Mouse (Mus musculus): ENCODE data around the gene Nr4a3.

The Nr4a3 gene

DNA sequence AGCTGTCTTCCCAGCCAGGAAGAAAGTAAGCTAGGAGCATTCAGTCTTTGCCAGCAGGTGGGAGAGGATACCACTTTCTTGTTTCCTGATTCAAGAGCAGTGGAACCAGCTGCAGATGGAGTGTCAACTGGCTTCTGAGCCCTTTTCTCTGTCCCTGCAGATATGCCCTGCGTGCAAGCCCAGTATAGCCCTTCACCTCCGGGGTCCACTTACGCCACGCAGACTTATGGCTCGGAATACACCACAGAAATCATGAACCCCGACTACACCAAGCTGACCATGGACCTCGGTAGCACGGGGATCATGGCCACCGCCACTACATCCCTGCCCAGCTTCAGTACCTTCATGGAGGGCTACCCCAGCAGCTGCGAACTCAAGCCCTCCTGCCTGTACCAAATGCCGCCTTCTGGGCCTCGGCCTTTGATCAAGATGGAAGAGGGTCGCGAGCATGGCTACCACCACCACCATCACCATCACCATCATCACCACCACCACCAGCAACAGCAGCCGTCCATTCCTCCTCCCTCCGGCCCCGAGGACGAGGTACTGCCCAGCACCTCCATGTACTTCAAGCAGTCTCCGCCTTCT lies 6.2 kb downstream of the Nr4a3 start:
- DNase-seq, result no peak

DNA sequence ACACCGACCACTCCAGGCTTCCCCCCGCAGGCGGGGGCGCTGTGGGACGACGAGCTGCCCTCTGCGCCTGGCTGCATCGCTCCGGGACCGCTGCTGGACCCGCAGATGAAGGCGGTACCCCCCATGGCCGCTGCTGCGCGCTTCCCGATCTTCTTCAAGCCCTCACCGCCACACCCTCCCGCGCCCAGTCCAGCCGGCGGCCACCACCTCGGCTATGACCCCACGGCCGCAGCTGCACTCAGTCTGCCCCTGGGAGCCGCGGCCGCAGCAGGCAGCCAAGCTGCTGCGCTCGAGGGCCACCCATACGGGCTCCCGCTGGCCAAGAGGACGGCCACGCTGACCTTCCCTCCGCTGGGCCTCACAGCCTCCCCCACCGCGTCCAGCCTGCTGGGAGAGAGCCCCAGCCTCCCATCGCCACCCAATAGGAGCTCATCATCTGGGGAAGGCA lies 6.7 kb downstream of the Nr4a3 start:
- DNase-seq, result no peak

DNA sequence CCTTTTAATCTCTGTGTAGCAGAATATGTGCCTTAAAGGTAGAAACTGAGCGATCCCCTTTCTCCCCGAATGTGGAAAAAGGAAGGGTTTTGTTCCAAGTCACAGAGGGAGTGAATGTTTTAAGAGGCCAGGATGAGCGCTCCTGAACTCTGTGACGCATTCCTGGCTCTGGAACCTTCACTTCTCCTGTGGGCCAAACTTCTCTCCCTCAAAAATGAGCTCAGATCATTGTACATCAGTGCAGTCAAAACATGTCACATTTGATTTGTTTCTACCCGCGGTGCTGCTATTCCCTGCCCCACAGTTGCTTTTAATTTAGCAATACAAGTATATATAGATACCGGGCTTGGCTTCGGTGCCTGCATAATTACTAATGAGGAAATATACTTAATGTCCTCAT lies 16.8 kb downstream of the Nr4a3 start:
- no peak for DNase-seq

DNA sequence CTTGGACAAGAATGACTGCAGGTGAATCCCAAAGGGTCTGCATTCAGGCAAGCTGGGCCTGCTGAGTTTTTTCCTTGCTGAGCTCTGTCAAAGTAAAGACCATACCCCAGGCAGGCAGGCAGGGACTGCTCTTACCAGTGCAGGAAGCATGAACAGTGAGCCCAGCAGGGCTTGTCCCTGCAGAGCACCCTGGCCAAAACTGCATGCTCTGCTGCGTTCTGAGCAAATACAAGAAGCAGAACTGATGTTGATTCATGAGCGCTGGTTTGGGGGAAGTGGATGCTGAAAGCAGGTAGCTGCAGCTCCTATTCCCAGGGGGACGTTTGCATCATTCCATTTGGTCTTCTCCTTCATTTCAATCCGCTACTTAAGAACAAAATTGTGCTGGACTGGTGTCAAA lies 19.4 kb downstream of the Nr4a3 start:
- no peak for DNase-seq

DNA sequence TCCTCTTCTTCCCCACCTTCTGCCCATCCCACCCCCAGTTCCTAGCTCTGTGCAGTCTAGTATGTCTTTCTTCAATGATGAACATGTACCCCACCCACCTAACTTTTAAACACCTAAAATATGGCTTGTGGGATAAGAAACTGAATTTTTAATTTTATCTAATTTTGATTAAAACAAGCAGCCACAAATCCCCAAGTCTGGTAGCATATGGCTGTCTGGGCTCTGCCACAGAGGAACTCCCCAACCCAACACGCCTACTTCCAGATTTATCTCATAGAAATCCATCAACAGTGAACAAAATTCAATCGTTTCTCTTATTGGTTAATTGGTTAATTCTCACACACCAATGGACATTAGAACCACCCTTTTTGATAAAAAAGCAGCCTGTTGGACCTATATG lies 21.7 kb downstream of the Nr4a3 start:
- DNase-seq, result no peak

DNA sequence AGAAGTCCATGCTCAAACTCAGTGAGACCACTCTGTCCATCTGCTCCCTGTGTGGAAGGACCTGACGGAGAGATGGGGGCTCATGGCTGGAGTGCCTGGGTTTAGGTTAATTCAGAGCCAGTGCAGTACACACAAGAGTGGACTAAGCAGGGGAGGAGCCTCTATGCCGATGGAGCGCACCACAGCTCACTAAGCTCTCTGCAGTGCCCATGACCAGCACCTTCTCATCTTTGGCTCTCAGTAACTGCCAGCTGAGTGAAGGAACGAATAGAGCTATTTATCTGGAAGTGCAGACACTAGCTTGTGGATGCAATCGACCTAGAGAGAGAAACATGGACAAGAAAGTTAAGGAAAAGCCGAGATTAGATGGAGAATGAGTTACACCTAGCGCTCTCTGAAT lies 24.2 kb downstream of the Nr4a3 start:
- DNase-seq, result no peak

DNA sequence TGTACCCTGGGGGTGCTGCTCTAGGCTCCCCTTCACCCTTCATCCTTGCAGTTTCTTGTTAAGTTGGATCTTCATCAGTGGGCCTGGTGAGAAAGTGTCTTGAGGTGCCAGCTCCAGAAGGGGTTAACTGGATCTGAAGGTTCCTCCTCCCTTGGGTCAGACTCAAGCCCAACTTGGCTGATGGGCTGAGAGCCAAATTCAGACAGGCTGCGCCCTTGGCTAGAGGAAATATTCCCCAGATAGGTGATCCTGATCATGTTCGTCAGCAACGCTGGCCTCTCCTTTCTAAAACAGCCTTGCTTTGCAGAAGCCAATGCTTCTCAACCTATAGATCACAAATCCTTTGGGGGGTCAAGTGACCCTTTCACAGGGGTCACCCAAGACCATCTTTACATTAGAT lies 27.1 kb downstream of the Nr4a3 start:
- no peak for DNase-seq

DNA sequence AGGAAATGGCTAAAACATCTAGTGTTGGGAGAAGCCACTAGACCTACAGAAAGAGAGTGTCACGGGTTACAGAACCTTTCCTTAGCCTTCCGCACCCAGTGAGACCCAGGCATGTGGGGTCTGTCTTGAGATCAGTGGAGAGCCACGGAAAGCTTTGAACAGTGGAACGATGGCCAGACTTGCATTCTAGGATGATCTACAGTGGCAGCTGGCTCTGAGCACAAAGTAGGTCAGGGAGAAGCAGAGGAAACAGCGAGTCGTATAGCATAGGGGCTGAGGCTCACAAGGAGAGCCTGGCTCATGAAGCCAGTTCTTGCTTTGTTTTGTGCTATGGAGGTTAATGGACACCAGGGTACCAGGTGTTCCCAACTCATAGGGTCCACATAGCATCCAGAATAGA lies 28.4 kb downstream of the Nr4a3 start:
- DNase-seq, result no peak

DNA sequence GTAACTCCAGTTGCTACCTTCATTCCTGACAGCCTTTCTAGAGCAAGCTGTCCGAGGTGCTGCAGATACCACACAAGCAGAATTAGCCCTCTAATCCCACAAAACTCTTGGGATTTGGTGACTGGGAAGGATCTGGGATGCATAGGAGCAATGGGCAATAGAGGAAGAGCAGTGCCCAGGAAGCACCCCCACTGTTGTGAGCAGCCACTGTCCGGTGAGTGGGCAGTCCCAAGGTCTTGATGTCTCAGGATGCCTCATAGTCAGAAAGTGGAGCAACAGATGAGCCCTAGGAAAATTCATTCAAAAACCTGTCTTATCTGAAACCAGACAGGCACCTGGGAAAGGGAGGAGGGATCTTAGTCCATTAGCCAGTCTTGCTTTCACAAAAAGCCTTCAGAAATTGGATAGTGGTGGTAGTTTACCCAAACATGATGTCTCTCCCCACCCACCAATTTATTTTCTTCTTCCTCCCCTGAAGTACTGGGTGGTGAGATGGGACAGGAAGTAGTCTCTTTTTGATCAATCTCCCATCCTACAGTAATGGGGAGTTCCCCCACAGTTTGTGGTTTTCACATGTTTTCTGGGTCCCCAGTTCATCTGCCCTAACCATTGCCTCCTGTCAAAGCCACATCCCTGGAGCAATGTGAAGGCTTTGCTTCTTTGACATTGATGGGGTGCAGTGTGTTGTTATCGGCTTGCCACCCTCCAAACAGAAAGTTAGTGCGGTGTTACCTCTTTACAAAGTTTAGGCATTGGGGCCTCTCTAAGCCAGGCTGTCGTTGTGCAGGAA lies 29.7 kb downstream of the Nr4a3 start:
- DNase-seq, result no peak

DNA sequence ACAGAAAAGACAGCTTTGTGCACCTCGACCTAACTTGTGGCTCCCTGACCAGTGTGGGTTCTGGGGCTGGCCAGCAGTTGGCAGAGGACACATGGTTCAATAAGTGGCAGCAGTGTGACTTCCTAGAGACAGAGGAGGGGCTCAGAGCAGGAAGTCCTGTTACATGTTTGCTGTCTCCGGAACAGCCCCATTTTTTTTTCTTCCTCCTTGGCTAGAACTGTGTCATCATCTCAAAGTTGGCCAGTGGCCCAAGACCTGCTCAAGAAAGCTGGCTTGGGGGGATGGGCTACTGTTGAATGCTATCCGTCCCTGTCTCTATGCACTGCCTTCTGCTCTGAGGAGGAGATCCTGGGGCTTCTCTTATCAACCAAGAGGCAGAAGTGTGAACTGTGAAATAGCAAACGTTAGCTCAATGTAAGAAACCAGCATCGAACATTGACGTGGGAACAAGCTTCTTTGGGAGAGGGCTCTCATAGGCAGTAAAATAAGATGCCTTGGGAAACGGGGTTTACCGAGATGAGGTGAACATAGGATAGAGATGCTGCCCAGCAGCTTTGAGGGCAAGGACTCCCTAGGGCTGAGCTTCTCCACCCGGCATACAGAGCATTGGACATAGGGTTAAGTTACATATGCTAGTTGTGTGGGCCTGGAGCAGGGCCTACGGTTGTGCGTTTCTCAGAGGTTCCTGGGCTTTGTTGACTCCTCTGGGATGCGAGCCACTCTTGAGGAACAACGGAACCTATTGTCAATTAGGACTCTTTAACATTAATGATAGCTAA lies 31.9 kb downstream of the Nr4a3 start:
- DNase-seq, result peak; percentile 10

DNA sequence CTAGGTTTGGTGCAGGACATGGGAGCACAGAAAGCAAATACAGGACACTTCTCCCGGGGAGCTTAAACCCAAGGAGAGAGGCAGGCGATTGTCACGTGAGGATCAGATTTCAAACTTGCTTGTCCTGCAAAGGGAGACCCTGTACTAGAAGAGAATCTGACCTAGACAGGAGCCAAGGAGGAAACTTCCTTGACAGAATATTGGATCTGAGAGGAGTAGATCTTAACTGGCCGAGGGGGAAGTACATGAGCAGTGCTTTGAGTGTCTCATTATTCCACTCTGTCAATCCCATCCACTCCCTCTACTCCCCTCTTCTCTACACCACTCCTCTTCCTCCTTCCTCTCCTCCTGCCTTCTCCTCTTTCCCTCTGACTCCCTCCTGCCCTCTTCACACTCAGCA lies 33.3 kb downstream of the Nr4a3 start:
- DNase-seq, result no peak

DNA sequence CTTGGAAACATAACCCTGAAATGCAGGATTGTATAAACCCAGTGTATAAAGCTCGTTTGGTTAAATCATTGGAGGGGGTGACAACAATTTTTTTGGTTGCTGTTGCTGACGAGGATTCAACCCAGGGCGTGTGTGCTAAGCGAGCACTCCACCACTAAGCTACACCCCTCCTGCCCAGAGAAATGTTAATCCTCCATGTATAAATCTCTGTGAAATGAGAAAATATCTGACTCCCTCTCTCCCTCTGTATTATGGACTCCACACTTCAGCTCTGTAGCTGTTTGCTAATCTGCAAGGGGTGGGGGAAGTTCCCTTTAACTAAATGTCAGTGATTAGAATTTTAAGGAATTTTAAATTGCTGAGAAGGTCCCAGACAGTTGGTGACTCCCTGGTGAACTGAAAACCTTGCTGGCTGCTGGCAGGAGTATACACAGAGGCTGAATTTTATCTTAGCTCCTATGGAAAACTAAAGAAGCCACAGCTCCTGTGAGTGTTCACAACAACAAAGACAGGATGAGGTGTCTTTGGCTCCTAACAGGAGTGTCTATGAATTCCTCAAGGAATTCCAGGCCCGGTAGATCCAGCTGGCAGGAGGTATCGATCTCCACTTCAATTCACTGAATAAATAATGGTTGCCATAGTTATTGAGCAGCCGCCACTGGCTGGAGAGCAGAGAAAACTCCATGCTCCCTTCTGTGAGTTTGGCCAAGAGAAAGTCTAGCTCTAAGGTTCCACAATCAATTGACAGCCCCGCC lies 34.5 kb downstream of the Nr4a3 start:
- no peak for DNase-seq

DNA sequence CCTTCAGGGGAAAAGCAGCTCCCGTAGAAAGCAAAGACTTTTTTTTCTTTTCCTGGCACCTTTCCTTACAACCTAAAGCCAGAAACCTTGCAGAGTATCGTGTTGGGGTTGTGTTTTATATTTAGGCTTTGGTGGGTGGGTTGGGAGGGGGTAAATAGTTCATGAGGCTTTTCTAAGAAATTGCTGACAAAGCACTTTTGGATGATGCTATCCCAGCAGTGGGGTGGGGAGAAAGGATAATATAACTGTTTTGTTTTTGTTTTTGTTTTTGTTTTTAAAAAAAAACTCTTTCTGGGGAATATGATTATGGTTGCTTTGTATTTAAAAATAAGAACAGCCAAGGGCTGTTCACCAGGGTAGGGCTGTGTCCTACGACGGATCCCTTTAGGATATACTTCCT lies 38.5 kb downstream of the Nr4a3 start:
- DNase-seq, result no peak

DNA sequence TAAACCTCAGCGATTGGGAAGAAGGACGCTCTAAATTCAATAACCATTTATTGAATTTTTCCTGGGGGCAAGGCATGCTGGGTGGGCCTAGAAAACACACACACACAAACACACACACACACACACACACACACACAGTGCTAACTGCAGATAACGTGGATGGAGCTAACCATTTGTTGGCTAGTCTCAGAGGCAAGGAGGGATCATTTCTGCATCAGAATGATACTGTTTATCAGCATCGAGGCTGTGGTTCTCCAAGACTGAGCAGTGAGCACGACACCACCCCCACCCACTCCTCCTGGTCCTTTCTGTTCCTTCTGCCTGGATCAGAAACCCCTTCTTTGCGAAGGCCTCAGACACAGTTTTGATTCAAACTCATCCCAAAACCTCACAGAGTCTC lies 41.7 kb downstream of the Nr4a3 start:
- no peak for DNase-seq

DNA sequence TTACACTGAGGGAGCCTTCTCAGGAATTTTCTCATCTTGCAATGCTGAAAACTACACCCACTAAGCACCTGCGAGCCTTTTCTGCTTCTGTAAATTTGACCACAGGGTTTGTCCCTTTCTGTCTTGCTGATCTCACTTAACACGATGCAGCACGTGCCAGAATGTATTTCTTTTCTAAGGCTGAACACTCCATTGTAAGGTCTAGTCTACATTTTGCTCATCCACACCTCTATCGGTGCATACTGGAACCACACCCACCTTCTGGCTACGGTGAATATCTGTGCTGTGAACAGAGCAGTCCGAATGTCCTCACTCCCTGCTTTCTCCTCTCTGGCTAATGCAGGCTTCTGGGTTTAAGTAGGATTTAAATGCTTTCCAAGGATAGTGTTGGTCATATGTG lies 42.5 kb downstream of the Nr4a3 start:
- no peak for DNase-seq

DNA sequence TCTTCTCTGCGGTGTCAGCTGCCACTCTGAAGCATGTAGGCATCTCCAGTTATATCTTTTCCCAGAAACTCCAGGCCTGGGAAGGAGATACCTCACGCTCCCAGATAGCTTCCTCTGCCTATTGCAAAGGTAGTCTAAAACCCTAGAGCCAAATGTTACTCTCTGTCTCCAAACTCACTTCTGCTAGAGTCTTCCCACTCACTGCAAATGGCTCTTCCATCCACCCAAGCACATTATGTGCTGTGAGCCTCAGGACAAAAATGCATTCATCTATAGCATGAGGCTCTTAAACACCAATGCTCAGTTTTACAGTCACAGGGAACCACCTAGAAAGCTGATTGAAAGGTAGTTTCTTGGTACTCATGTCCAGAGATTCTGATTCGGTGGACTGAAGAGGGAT lies 48.3 kb downstream of the Nr4a3 start:
- DNase-seq, result no peak

DNA sequence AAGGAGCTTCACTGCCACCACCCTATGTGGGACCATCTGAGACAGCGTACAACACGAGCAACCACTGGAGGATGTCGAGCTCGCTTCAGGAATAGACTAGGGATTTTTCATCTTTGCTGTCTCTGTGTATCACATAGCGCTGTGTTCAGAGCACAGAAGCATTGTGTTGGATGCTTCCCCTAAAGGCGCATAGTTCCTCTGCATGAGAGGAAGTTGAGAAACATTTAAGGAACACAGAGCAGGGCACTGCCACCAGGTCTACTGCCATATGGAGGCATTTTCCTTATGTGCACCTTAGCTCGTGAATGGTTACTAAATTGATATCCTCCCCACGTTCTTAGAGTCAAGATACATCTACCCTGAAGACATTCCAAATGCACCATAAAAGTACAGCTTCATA lies 55.3 kb downstream of the Nr4a3 start:
- no peak for DNase-seq

DNA sequence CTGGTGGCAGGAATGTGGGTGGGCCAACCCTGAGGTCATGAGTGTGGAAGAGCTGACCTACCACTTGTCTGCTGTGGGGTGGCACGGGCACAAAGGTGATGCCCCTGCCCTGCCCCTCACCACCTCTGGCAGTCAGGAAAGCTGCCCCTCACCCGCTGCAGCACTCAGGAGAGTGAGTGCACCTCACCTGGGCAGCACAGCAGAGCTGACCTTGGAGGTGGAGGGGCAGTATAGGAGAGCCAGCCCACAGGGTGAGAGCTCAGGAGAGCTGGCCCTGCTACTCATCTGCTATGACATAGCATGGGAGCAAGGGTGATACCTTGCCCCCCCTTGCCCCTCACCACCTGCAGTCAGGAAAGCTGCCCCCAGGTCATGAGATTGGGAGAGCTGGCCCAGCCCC lies 57.0 kb downstream of the Nr4a3 start:
- no peak for DNase-seq

DNA sequence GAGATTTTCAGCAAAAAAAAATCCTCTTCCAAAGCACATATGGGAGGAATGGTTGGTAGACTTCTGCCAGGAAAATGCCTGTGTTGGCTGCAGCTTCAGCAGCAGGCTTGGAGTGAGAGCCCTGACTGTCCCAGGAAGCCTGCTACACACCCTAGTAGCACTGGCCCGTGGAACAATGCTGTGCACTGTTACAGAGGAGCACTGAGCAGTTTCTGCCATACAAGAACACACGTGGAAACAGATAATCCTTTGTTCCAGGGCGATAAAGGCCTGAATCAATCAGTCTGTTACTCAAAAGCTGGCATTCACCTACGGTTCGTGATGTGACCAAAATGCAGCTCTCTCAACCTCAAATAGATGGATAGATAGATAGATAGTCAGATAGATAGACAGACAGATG lies 60.4 kb downstream of the Nr4a3 start:
- peak; percentile 8 for DNase-seq

DNA sequence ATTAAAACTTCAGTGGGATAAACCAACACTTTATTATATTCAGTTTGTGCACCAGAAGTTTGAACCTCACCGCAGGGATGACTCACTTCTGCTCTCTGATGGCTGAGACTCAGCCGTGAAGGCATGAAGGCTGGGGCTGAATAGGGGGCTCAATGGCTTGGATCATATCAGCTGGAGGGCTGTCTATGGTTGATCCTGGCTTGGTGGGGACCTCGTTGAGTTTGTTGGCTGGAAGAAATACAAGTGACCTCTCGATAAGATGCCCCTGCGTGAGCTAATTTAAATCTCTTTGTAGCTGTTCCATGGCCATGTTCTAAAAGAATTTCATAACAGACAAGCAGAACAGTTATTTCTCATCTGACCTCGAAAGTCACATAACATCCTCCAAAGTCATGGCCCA lies 62.1 kb downstream of the Nr4a3 start:
- DNase-seq, result no peak

DNA sequence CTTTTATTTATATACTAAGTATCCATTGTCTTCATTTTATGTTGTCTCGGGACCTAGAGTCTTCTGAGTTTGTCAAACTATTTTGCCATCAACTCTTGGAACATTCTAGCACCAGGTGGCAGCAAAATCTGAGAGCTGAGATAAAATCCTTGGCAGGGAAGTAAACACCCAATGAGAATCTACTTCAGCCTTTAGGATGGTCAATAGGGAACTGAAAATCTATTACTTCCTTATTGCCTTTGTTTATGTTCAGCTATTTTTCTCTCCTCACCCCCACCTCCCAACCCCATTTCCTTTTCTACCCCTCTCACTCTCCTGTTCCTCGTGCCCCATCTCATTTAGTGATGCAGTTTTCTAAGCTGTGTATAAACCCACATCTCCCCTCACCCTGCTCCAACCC lies 63.6 kb downstream of the Nr4a3 start:
- DNase-seq, result no peak

DNA sequence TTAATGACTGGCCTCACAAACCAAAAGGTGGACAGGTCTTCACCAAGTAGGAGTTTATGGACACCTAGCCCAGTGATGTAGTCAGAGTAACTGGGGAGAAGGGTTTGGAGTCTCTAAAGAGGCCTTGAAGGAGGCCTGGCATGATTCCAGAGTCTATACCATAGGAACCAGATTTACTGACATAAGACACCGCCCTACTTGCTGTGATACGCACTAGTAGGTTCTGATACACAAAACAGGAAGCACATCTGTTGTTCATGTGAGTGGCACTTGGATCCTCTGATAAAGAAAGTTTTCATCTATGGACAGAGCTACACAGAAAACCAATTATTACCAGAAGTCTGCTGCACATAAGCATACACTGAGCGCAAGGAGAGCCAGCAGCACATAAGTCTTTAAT lies 65.4 kb downstream of the Nr4a3 start:
- DNase-seq, result no peak

DNA sequence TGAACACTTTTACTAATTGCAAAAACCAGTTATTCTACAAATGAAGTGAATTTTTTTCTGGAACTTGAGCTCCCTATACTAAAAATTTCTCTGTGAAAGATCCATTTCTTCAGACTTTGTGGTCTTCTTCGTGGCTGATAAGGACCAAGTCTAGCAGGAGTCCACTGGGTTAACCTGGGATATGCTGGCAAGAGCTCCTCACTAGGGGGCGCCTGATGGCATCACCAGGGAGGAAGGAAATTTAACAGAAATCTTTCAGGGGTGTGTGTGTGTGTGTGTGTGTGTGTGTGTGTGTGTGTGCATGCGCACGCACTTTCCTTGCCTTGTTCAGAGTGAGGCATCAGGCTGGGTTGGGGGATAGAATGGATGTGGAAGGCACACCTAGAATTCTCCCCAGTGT lies 71.2 kb downstream of the Nr4a3 start:
- DNase-seq, result no peak

DNA sequence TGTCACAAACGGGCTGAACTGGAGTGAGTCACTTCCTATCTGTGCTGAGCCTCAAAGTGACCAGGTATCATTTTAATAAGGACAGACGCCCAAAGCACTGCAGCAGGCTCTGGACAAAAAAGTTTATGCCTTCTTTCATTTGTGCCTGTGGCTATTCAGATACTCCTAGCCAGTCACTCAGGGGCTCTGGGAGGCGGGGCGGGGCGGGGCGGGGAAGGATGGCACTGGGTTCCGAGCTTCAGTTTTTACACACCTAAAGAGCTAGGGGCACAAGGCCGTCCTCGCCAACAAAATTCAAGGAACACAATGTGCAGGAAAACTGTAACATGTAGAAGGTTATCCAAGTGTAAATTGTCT lies 79.4 kb downstream of the Nr4a3 start:
- DNase-seq, result no peak

All from cerebellum, adult 11-12 months (tissue).